Mouse (Mus musculus) kidney, embryonic 14.5 days (tissue): ENCODE data around the gene AC140267.1. TPM values are rescaled to one million over a fixed set of nuclear protein-coding genes. Genes with fewer than 3 reads are reported as not detected.

Experiments used
- ATAC-seq: fragments of 200-750 bp; cut with Nextera tagmentation; 2 replicates; pipeline ENCODE4 v1.8.0; 2017; ENCODE audit warnings: moderate number of reproducible peaks, mild to moderate bottlenecking, moderate TSS enrichment, moderate library complexity; ENCODE audit not compliant: low FRiP score, low TSS enrichment
- H3K27ac ChIP-seq: fragments of 300-500 bp; sonication (generic); 2 replicates; pipeline ENCODE4 v1.5.1; 2014; ENCODE audit warnings: low read depth, mild to moderate bottlenecking, low read length, moderate library complexity, mixed read lengths
- H3K27me3 ChIP-seq: fragments of 300-500 bp; sonication (generic); 2 replicates; pipeline ENCODE4 v1.6.1; 2014; ENCODE audit warnings: mild to moderate bottlenecking, low read length; ENCODE audit not compliant: control insufficient read depth, insufficient read depth
- H3K36me3 ChIP-seq: fragments of 300-500 bp; sonication (generic); 2 replicates; pipeline ENCODE4 v1.6.1; 2014; ENCODE audit warnings: low read length, mixed read lengths; ENCODE audit not compliant: control insufficient read depth, insufficient read depth
- H3K4me1 ChIP-seq: fragments of 300-500 bp; sonication (generic); 2 replicates; pipeline ENCODE4 v1.6.1; 2014; ENCODE audit warnings: low read length, mixed read lengths; ENCODE audit not compliant: control insufficient read depth, insufficient read depth
- H3K4me2 ChIP-seq: fragments of 300-500 bp; sonication (generic); replicated peaks from 2 replicates; pipeline ENCODE4 v1.6.1; 2014; ENCODE audit warnings: low read depth, mild to moderate bottlenecking, low read length
- H3K4me3 ChIP-seq: fragments of 300-500 bp; sonication (generic); 2 replicates; pipeline ENCODE4 v1.5.1; 2014; ENCODE audit warnings: mild to moderate bottlenecking, low read length
- H3K9ac ChIP-seq: fragments of 300-500 bp; sonication (generic); 2 replicates; pipeline ENCODE4 v1.6.1; 2014; ENCODE audit warnings: low read depth, mild to moderate bottlenecking, low read length, moderate library complexity
- H3K9me3 ChIP-seq: fragments of 300-500 bp; sonication (generic); 2 replicates; pipeline ENCODE4 v1.6.1; 2016; ENCODE audit warnings: low read length; ENCODE audit not compliant: control insufficient read depth
- WGBS: fragments of 180-500 bp; shearing (Covaris S2); extraction: QIAGEN DNeasy Blood & Tissue Kit; methylation state at CpG from one replicate; pipeline ENCODE4 v1.1.7; 2014; 5-methylcytosine and 5-hydroxymethylcytosine counted together
- polyA plus RNA-seq: library from polyadenylated mRNA; unstranded; fragments of >200 nt; fragmentation: Nextera tagmentation; extraction: Ambion mirVana; gene quantifications from 2 replicates; pipeline ENCODE4 v1.2.1, GENCODE M21; 2014

AC140267.1 gene
- polyA plus RNA-seq, 1 experiment from 2014 or later: not detected

GRCm38 (mm10) chr15:80221031-80221430 lies 14.6 kb upstream of the AC140267.1 start:
- H3K27ac ChIP-seq: no peak overlapping the region
- H3K4me2 ChIP-seq: no peak overlapping the region
- H3K9ac ChIP-seq: no peak overlapping the region
- H3K4me3 ChIP-seq: no peak overlapping the region
- H3K27me3 ChIP-seq: no peaks in the 10 kb centered on the region
- peaks cover 6% of the 10 kb centered on the region; the same call in 1 of the 2 replicates for H3K4me1 ChIP-seq
- no peaks in the 10 kb centered on the region for H3K9me3 ChIP-seq
- no peak for ATAC-seq
- WGBS: 66% methylated on average over 8 of the region's 8 CpGs
- H3K36me3 ChIP-seq: no peaks in the 10 kb centered on the region

- H3K9me3 ChIP-seq: no peaks in the 10 kb centered on the region
- WGBS: 88% methylated on average over 7 of the region's 7 CpGs
- no peaks in the 10 kb centered on the region for H3K36me3 ChIP-seq
- H3K9ac ChIP-seq: no peak overlapping the region
- no peaks in the 10 kb centered on the region for H3K27me3 ChIP-seq
- H3K4me1 ChIP-seq: peaks cover 6% of the 10 kb centered on the region; the same call in 1 of the 2 replicates
- no peak for ATAC-seq
- H3K4me2 ChIP-seq: no peak overlapping the region
- no peak overlapping the region for H3K4me3 ChIP-seq
- no peak overlapping the region for H3K27ac ChIP-seq
Observed at GRCm38 (mm10) chr15:80223751-80224150, 11.9 kb upstream of the AC140267.1 start.

- Histone ChIP-seq H3K27ac (no peak overlapping the region), H3K4me3 (no peak overlapping the region), H3K9me3 (no peaks in the 10 kb centered on the region), H3K4me2 (no peak overlapping the region), H3K9ac (no peak overlapping the region), H3K27me3 (no peaks in the 10 kb centered on the region), H3K36me3 (no peaks in the 10 kb centered on the region), H3K4me1 (no peaks in the 10 kb centered on the region)
- 31% methylated on average over 9 of the region's 9 CpGs for WGBS
- ATAC-seq: peak; percentile 43; the same call in 1 of the 2 replicates
Observed at GRCm38 (mm10) chr15:80225208-80225607, 10.4 kb upstream of the AC140267.1 start.

- 47% methylated on average over 2 of the region's 2 CpGs for WGBS
- ATAC-seq: no peak
- Histone ChIP-seq H3K36me3 (no peaks in the 10 kb centered on the region), H3K9me3 (no peaks in the 10 kb centered on the region), H3K9ac (no peak overlapping the region), H3K4me3 (no peak overlapping the region), H3K4me1 (no peaks in the 10 kb centered on the region), H3K4me2 (no peak overlapping the region), H3K27me3 (no peaks in the 10 kb centered on the region), H3K27ac (no peak overlapping the region)
Observed at GRCm38 (mm10) chr15:80225796-80226195, 9.8 kb upstream of the AC140267.1 start.

GRCm38 (mm10) chr15:80228071-80228800 lies 7.4 kb upstream of the AC140267.1 start:
- no peak for ATAC-seq
- Histone ChIP-seq H3K9me3 (no peaks in the 10 kb centered on the region), H3K9ac (no peak overlapping the region), H3K4me3 (no peak overlapping the region), H3K27ac (no peak overlapping the region), H3K4me1 (peaks cover 3% of the 10 kb centered on the region), H3K4me2 (no peak overlapping the region), H3K36me3 (no peaks in the 10 kb centered on the region), H3K27me3 (no peaks in the 10 kb centered on the region)
- 76% methylated on average over 17 of the region's 17 CpGs for WGBS

- Histone ChIP-seq H3K27ac (no peak overlapping the region), H3K27me3 (no peaks in the 10 kb centered on the region), H3K9me3 (no peaks in the 10 kb centered on the region), H3K4me3 (no peak overlapping the region), H3K4me1 (peaks cover 10% of the 10 kb centered on the region), H3K4me2 (no peak overlapping the region), H3K36me3 (peaks cover 18% of the 10 kb centered on the region), H3K9ac (no peak overlapping the region)
- ATAC-seq: no peak
- 73% methylated on average over 2 of the region's 2 CpGs for WGBS
Observed at GRCm38 (mm10) chr15:80232331-80232730, 3.3 kb upstream of the AC140267.1 start.

GRCm38 (mm10) chr15:80233053-80233452 lies 2.6 kb upstream of the AC140267.1 start:
- Histone ChIP-seq H3K9ac (0 out of 2 replicates have a peak overlapping the region, but pooled peaks have one; percentile 28), H3K36me3 (peaks cover 21% of the 10 kb centered on the region), H3K9me3 (no peaks in the 10 kb centered on the region), H3K27ac (peak overlapping the region; percentile 75), H3K4me2 (peak overlapping the region; percentile 33; the same call in 1 of the 2 replicates), H3K4me1 (peaks cover 10% of the 10 kb centered on the region), H3K27me3 (no peaks in the 10 kb centered on the region), H3K4me3 (no peak overlapping the region)
- peak; percentile 10 for ATAC-seq
- WGBS: 53% methylated on average over 4 of the region's 4 CpGs

- H3K4me1 ChIP-seq: peaks cover 10% of the 10 kb centered on the region
- H3K9ac ChIP-seq: peak within 1 kb of the TSS; percentile 83
- peaks cover 29% of the 10 kb centered on the region for H3K36me3 ChIP-seq
- H3K4me3 ChIP-seq: peak within 1 kb of the TSS; percentile 86
- under 1% methylated on average over 66 of the region's 67 CpGs for WGBS
- no peaks in the 10 kb centered on the region for H3K9me3 ChIP-seq
- ATAC-seq: peak; percentile 95
- H3K4me2 ChIP-seq: peak within 1 kb of the TSS; percentile 49
- no peaks in the 10 kb centered on the region for H3K27me3 ChIP-seq
- H3K27ac ChIP-seq: peak within 1 kb of the TSS; percentile 77
Observed at GRCm38 (mm10) chr15:80233733-80234509, 1.7 kb upstream of the AC140267.1 start, which contains the start of gene Mief1. Mief1 (plus strand) TSS chr15:80234018.

- no peak for ATAC-seq
- H3K27me3 ChIP-seq: no peaks in the 10 kb centered on the region
- no peak overlapping the region for H3K4me2 ChIP-seq
- H3K4me3 ChIP-seq: no peak overlapping the region
- 97% methylated on average over 12 of the region's 12 CpGs for WGBS
- H3K9me3 ChIP-seq: no peaks in the 10 kb centered on the region
- H3K36me3 ChIP-seq: peaks cover 82% of the 10 kb centered on the region
- H3K9ac ChIP-seq: no peak overlapping the region
- H3K27ac ChIP-seq: no peak overlapping the region
- H3K4me1 ChIP-seq: no peaks in the 10 kb centered on the region
Observed at GRCm38 (mm10) chr15:80248135-80248534, 12.5 kb downstream of the AC140267.1 start.
